Mouse (Mus musculus): ENCODE results near the gene Evc2. TPM values are rescaled to one million over a fixed set of nuclear protein-coding genes. Genes with fewer than 3 reads are reported as not detected.

Gene Evc2
- polyA plus RNA-seq, 1 experiment, result 2.4 TPM

GRCm38 (mm10) chr5:37465461-37465860 lies 127.2 kb downstream of the Evc2 start:
- TF ChIP-seq POLR2A (IDR thresholded peaks at IDR 0.05; ENCODE audit: borderline replicate concordance, control insufficient read depth, low read depth, low read length) (no peak), CTCF (IDR thresholded peaks at IDR 0.05; ENCODE audit: control insufficient read depth, insufficient read depth, low read length) (no peak)
- no peak overlapping the region for H3K27ac ChIP-seq (ENCODE audit: control insufficient read depth, insufficient read depth, low read depth, low read length, poor library complexity)
- H3K4me3 ChIP-seq (replicated peaks; ENCODE audit: control insufficient read depth, low read depth, low read length), result no peak overlapping the region
- no peaks in the 10 kb centered on the region for H3K4me1 ChIP-seq (ENCODE audit: control insufficient read depth, insufficient read depth, low read length)
- 82% methylated on average over 10 of the region's 10 CpGs for WGBS

GRCm38 (mm10) chr5:37467646-37468045 lies 129.3 kb downstream of the Evc2 start:
- no peak overlapping the region for H3K27ac ChIP-seq (ENCODE audit: control insufficient read depth, insufficient read depth, low read depth, low read length, poor library complexity)
- WGBS, result 40% methylated on average over 2 of the region's 2 CpGs
- H3K4me1 ChIP-seq (ENCODE audit: control insufficient read depth, insufficient read depth, low read length), result no peaks in the 10 kb centered on the region
- H3K4me3 ChIP-seq (replicated peaks; ENCODE audit: control insufficient read depth, low read depth, low read length), result no peak overlapping the region
- TF ChIP-seq POLR2A (IDR thresholded peaks at IDR 0.05; ENCODE audit: borderline replicate concordance, control insufficient read depth, low read depth, low read length) (no peak), CTCF (IDR thresholded peaks at IDR 0.05; ENCODE audit: control insufficient read depth, insufficient read depth, low read length) (no peak)

- TF ChIP-seq POLR2A (IDR thresholded peaks at IDR 0.05; ENCODE audit: borderline replicate concordance, control insufficient read depth, low read depth, low read length), result no peak
- TF ChIP-seq CTCF (IDR thresholded peaks at IDR 0.05; ENCODE audit: control insufficient read depth, insufficient read depth, low read length), result no peak
- Histone ChIP-seq H3K4me3 (replicated peaks; ENCODE audit: control insufficient read depth, low read depth, low read length) (no peak overlapping the region), H3K4me1 (ENCODE audit: control insufficient read depth, insufficient read depth, low read length) (no peaks in the 10 kb centered on the region), H3K27ac (ENCODE audit: control insufficient read depth, insufficient read depth, low read depth, low read length, poor library complexity) (no peak overlapping the region)
- 57% methylated on average over 5 of the region's 5 CpGs for WGBS
Measured at GRCm38 (mm10) chr5:37469031-37469430, 130.7 kb downstream of the Evc2 start.

GRCm38 (mm10) chr5:37471584-37471983 lies 133.3 kb downstream of the Evc2 start:
- no peaks in the 10 kb centered on the region for H3K4me1 ChIP-seq (ENCODE audit: control insufficient read depth, insufficient read depth, low read length)
- 71% methylated on average over 4 of the region's 4 CpGs for WGBS
- TF ChIP-seq POLR2A (IDR thresholded peaks at IDR 0.05; ENCODE audit: borderline replicate concordance, control insufficient read depth, low read depth, low read length) (no peak), CTCF (IDR thresholded peaks at IDR 0.05; ENCODE audit: control insufficient read depth, insufficient read depth, low read length) (no peak)
- H3K4me3 ChIP-seq (replicated peaks; ENCODE audit: control insufficient read depth, low read depth, low read length), result no peak overlapping the region
- no peak overlapping the region for H3K27ac ChIP-seq (ENCODE audit: control insufficient read depth, insufficient read depth, low read depth, low read length, poor library complexity)

- 63% methylated on average over 3 of the region's 3 CpGs for WGBS
- H3K4me3 ChIP-seq (replicated peaks; ENCODE audit: control insufficient read depth, low read depth, low read length), result no peak overlapping the region
- no peak overlapping the region for H3K27ac ChIP-seq (ENCODE audit: control insufficient read depth, insufficient read depth, low read depth, low read length, poor library complexity)
- H3K4me1 ChIP-seq (ENCODE audit: control insufficient read depth, insufficient read depth, low read length), result no peaks in the 10 kb centered on the region
- TF ChIP-seq CTCF (IDR thresholded peaks at IDR 0.05; ENCODE audit: control insufficient read depth, insufficient read depth, low read length), result no peak
- no peak for TF ChIP-seq POLR2A (IDR thresholded peaks at IDR 0.05; ENCODE audit: borderline replicate concordance, control insufficient read depth, low read depth, low read length)
Measured at GRCm38 (mm10) chr5:37472025-37472608, 133.8 kb downstream of the Evc2 start.

Other genes with a start within 250 kb of the Evc2 start
- 2.8 TPM in 1 of 2 replicates, not detected in the other for gene Crmp1, start 96.6 kb upstream of the Evc2 start, polyA plus RNA-seq (2011; ENCODE audit: insufficient read depth, insufficient read length, low replicate concordance, missing spikeins)
- gene Evc, start 1.6 kb upstream of the Evc2 start, polyA plus RNA-seq (2011; ENCODE audit: insufficient read depth, insufficient read length, low replicate concordance, missing spikeins), result 2.8 and 4.9 TPM in 2 replicates